Mouse (Mus musculus): ENCODE data around the gene Ccnq.

Ccnq gene

DNA sequence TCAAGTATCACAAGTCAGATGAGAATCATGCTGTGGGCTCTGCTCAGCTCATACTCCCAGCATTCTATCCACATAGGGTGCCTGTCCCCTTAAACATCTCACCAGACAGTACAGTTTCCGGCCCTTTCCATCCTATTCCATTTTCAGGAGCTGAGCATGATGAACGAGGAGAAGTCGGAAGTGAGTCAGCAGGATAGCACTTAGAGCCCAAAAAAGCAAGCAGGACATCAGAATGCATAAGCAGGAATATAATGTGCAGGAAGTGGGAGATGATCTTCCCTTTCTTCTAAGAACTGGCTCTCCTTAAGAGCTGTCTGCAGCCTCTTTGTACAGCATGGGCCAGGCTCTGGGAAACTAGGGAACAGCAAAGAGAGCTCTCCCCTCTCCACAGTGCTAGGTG, 49.2 kb downstream of the Ccnq start:
- DNase-seq (ENCODE audit: extremely low read depth, low read depth, low spot score), result no peak

Measured in fat pad, adult 2 months (tissue).